Mouse (Mus musculus): ENCODE data around the gene Efcab11. TPM values are rescaled to one million over a fixed set of nuclear protein-coding genes. Genes with fewer than 3 reads are reported as not detected.
A peak's percentile ranks its signal among the peaks of the same experiment; 100 is the strongest.

Gene Efcab11
- polyA plus RNA-seq, 1 experiment from 2014 or later, result 6.4 TPM

DNA sequence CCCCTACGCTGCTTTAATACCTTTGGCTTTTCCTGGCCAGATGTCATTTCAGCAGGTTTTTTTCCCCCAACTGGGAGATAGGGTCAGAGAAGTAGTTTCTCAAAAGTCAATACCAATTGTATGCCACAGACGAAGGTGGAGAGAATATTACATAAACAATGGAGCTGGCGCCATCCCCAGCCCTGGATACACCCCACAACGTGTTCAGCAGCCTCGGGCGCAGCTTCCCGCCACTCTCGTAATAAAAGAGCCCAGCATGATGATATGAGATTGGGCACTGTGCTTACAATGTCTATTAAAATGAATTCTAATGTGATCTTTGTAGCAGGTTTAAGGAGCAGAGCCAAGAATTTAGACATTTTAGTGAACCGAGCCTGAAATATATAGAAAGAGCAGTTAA is 28.2 kb downstream of the Efcab11 start:
- H3K36me3 ChIP-seq (replicated peaks; ENCODE audit: control insufficient read depth, insufficient read depth), result no peaks in the 10 kb centered on the region
- no peak overlapping the region for H3K4me2 ChIP-seq (replicated peaks)
- H3K4me3 ChIP-seq (replicated peaks; ENCODE audit: low read length), result no peak overlapping the region
- ATAC-seq (ENCODE audit: low FRiP score), result no peak
- H3K27me3 ChIP-seq (ENCODE audit: control insufficient read depth, insufficient read depth, low read length), result no peaks in the 10 kb centered on the region
- H3K9me3 ChIP-seq (ENCODE audit: control insufficient read depth, low read length), result no peaks in the 10 kb centered on the region
- no peak for DNase-seq (ENCODE audit: low spot score)
- H3K9ac ChIP-seq, result no peak overlapping the region
- 35% methylated on average over 9 of the region's 9 CpGs for WGBS
- H3K27ac ChIP-seq, result no peak overlapping the region
- peaks cover 16% of the 10 kb centered on the region for H3K4me1 ChIP-seq (replicated peaks; ENCODE audit: control insufficient read depth, insufficient read depth, low read length)

DNA sequence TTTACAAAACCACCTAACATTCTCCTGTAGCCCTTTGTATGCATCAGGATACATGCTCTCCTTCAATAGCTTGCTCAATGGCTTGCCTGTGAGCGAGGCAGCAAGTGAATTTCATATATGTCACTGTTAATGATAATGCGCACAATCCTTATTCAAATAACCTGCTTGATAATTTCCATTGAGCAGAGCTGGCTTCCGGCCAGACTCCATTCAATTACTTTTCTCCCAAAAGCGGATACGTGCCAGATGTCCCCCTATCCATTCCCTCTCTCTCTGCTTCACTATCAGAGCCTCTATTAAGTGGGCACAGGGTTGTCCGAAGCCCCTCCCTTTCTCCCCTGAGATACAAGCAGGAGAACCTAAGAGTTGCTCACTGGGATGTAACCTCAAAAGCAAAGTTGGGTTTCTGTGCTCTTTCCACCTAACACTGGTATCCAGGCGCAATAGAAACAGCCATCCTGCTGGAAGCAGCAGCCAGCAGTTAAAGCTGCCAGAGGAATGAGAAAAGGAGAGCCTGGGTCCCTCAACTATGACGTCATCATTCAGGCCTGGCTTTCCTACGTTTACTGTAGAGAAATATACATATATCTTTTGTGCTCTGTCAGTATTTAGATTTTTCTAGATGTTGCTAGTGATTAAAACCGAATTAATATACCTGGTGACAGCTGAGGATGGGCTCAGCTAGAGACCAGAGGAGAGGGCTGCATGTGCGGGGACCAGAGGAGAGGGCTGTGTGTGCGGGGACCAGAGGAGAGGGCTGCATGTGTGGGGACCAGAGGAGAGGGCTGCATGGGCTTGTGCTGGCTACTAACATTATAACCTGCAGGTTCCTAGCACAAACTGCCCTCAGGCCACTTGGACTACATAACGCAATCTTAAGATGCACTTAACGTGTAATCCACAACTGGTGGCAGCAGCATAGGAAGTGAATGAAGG is 30.6 kb downstream of the Efcab11 start:
- H3K9me3 ChIP-seq (ENCODE audit: control insufficient read depth, low read length), result no peaks in the 10 kb centered on the region
- 53% methylated on average over 14 of the region's 14 CpGs for WGBS
- H3K4me3 ChIP-seq (replicated peaks; ENCODE audit: low read length), result no peak overlapping the region
- DNase-seq (ENCODE audit: low spot score) (peak; percentile 62), ATAC-seq (ENCODE audit: low FRiP score) (peak; percentile 57; the same call in 1 of the 2 replicates)
- H3K27ac ChIP-seq, result peak overlapping the region; percentile 47
- peaks cover 13% of the 10 kb centered on the region for H3K4me1 ChIP-seq (replicated peaks; ENCODE audit: control insufficient read depth, insufficient read depth, low read length)
- H3K9ac ChIP-seq, result 0 out of 2 replicates have a peak overlapping the region, but pooled peaks have one; percentile 18
- no peaks in the 10 kb centered on the region for H3K27me3 ChIP-seq (ENCODE audit: control insufficient read depth, insufficient read depth, low read length)
- H3K36me3 ChIP-seq (replicated peaks; ENCODE audit: control insufficient read depth, insufficient read depth), result no peaks in the 10 kb centered on the region
- H3K4me2 ChIP-seq (replicated peaks), result no peak overlapping the region; the same call in 1 of the 2 replicates

DNA sequence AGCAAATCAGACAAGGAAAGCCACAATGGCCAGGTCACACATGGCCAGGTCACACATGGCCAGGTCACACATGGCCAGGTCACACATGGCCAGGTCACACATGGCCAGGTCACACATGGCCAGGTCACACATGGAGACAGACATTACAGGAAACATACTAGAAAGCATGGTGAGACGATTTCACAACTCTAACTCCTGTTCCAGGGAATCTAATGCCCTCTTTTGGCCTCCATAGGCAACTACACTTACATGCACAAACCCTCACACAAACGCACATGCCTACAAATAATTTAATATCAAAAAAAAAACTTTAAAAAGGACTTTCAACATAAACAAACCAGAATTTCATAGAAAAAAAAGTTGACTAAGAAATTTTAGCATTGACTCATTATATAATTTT is 34.2 kb downstream of the Efcab11 start:
- H3K9ac ChIP-seq, result no peak overlapping the region
- no peaks in the 10 kb centered on the region for H3K36me3 ChIP-seq (replicated peaks; ENCODE audit: control insufficient read depth, insufficient read depth)
- peaks cover 13% of the 10 kb centered on the region for H3K4me1 ChIP-seq (replicated peaks; ENCODE audit: control insufficient read depth, insufficient read depth, low read length)
- DNase-seq (ENCODE audit: low spot score), result no peak
- H3K9me3 ChIP-seq (ENCODE audit: control insufficient read depth, low read length), result no peaks in the 10 kb centered on the region
- ATAC-seq (ENCODE audit: low FRiP score), result no peak
- H3K4me2 ChIP-seq (replicated peaks), result no peak overlapping the region
- no peak overlapping the region for H3K4me3 ChIP-seq (replicated peaks; ENCODE audit: low read length)
- H3K27ac ChIP-seq, result no peak overlapping the region
- 93% methylated on average over 2 of the region's 2 CpGs for WGBS
- no peaks in the 10 kb centered on the region for H3K27me3 ChIP-seq (ENCODE audit: control insufficient read depth, insufficient read depth, low read length)

DNA sequence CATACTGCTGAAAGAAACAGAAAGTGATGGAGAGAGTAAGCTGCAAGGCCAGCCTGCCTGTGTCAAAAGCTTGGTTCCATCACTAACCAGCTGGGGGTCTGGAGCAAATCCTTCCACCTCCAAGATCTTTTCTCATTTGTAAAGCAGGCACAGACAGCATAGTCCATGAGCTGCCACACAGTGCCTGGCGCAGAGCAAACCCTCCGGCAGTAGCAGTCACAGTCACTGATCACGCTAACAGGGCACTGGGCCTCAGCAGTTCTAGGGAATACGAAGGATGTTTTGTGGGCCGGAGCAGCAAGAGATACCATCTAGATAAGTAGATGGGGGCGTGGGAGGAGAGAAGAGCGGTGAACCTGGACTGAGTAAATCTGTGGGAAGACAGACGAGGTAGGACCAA is 39.3 kb downstream of the Efcab11 start:
- Histone ChIP-seq H3K36me3 (replicated peaks; ENCODE audit: control insufficient read depth, insufficient read depth) (no peaks in the 10 kb centered on the region), H3K4me3 (replicated peaks; ENCODE audit: low read length) (no peak overlapping the region), H3K27me3 (ENCODE audit: control insufficient read depth, insufficient read depth, low read length) (no peaks in the 10 kb centered on the region), H3K9me3 (ENCODE audit: control insufficient read depth, low read length) (no peaks in the 10 kb centered on the region), H3K4me2 (replicated peaks) (no peak overlapping the region), H3K4me1 (replicated peaks; ENCODE audit: control insufficient read depth, insufficient read depth, low read length) (no peaks in the 10 kb centered on the region), H3K9ac (no peak overlapping the region), H3K27ac (no peak overlapping the region)
- DNase-seq (ENCODE audit: low spot score), result no peak
- ATAC-seq (ENCODE audit: low FRiP score), result no peak
- 73% methylated on average over 8 of the region's 8 CpGs for WGBS

DNA sequence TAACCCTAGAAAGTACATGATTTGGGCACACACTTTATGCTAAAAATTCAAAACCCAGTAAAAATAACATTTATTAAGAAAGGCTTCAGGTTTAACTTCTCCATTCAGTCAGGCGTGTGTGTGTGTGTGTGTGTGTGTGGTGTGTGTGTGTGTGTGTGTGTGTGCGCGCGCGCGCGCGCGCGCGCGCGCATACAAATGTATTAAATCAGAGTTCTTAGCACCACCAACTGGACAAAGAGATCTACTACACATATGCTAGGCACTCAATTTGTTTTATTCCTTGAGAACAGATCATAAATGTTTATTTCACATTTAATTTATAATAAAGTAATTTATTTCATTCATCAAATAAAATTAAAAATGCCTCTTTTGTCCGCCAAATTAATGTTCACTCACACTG is 45.5 kb downstream of the Efcab11 start:
- Histone ChIP-seq H3K9me3 (ENCODE audit: control insufficient read depth, low read length) (no peaks in the 10 kb centered on the region), H3K27ac (no peak overlapping the region), H3K27me3 (ENCODE audit: control insufficient read depth, insufficient read depth, low read length) (no peaks in the 10 kb centered on the region), H3K4me2 (replicated peaks) (no peak overlapping the region), H3K36me3 (replicated peaks; ENCODE audit: control insufficient read depth, insufficient read depth) (no peaks in the 10 kb centered on the region), H3K4me1 (replicated peaks; ENCODE audit: control insufficient read depth, insufficient read depth, low read length) (peaks cover 15% of the 10 kb centered on the region), H3K9ac (no peak overlapping the region), H3K4me3 (replicated peaks; ENCODE audit: low read length) (no peak overlapping the region)
- ATAC-seq (ENCODE audit: low FRiP score) (no peak), DNase-seq (ENCODE audit: low spot score) (peak; percentile 63)
- 88% methylated on average over 14 of the region's 14 CpGs for WGBS

- no peak overlapping the region for H3K4me3 ChIP-seq (replicated peaks; ENCODE audit: low read length)
Observed at GRCm38 (mm10) chr12:99838109-99838508, 46.1 kb downstream of the Efcab11 start.

GRCm38 (mm10) chr12:99837528-99837927 is 46.7 kb downstream of the Efcab11 start:
- no peaks in the 10 kb centered on the region for H3K27me3 ChIP-seq (ENCODE audit: control insufficient read depth, insufficient read depth, low read length)
- ATAC-seq (ENCODE audit: low FRiP score), result no peak

More at GRCm38 (mm10) chr12:99838109-99838508, 46.1 kb downstream of the Efcab11 start:
- H3K36me3 ChIP-seq (replicated peaks; ENCODE audit: control insufficient read depth, insufficient read depth), result no peaks in the 10 kb centered on the region
- H3K27ac ChIP-seq, result no peak overlapping the region
- H3K4me2 ChIP-seq (replicated peaks), result no peak overlapping the region
- ATAC-seq (ENCODE audit: low FRiP score), result no peak
- H3K9ac ChIP-seq, result no peak overlapping the region
- WGBS, result 68% methylated on average over 11 of the region's 11 CpGs
- no peak for DNase-seq (ENCODE audit: low spot score)
- peaks cover 15% of the 10 kb centered on the region for H3K4me1 ChIP-seq (replicated peaks; ENCODE audit: control insufficient read depth, insufficient read depth, low read length)
- no peaks in the 10 kb centered on the region for H3K9me3 ChIP-seq (ENCODE audit: control insufficient read depth, low read length)
- H3K27me3 ChIP-seq (ENCODE audit: control insufficient read depth, insufficient read depth, low read length), result no peaks in the 10 kb centered on the region

DNA sequence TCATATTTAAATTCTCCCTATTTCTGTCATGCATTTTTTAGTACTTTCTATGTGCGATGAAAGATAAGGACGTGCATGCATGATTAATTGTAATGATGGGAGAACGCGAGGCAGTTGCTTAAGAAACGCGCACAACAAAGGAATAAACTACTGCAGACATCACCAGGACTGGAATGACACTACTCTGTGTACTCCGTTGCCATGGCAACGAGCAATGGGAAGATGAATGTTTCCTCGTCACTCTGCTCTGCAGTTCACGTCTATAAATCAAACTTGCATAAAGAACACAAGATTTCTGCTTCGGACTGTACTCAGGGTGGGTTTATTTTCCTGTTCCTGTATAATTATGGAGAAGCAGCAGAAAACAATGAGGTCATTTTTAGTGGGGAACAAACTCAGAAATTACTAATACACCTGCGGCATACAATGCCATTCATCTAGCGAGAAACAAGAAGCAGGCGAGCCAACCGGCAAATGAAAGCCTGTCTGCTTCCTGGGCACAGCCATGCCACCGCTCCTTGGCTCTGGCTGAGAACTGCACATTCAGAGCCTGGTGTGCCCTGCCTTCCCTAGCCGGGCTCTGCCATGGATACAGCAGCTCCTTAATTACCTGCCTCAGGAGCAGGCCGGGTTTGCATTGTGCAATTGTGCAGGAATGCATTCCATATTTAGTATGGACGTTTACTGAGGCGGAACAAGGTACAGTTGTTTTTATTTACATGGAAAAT is 47.7 kb downstream of the Efcab11 start:
- DNase-seq (ENCODE audit: low spot score) (peak; percentile 85), ATAC-seq (ENCODE audit: low FRiP score) (peak; percentile 75)
- no peaks in the 10 kb centered on the region for H3K36me3 ChIP-seq (replicated peaks; ENCODE audit: control insufficient read depth, insufficient read depth)
- no peaks in the 10 kb centered on the region for H3K9me3 ChIP-seq (ENCODE audit: control insufficient read depth, low read length)
- peaks cover 15% of the 10 kb centered on the region for H3K4me1 ChIP-seq (replicated peaks; ENCODE audit: control insufficient read depth, insufficient read depth, low read length)
- peak overlapping the region; percentile 82 for H3K27ac ChIP-seq
- H3K9ac ChIP-seq, result 0 out of 2 replicates have a peak overlapping the region, but pooled peaks have one; percentile 14
- 24% methylated on average over 20 of the region's 20 CpGs for WGBS
- H3K27me3 ChIP-seq (ENCODE audit: control insufficient read depth, insufficient read depth, low read length), result no peaks in the 10 kb centered on the region
- H3K4me3 ChIP-seq (replicated peaks; ENCODE audit: low read length), result no peak overlapping the region
- H3K4me2 ChIP-seq (replicated peaks), result peak overlapping the region; percentile 31

More at GRCm38 (mm10) chr12:99837528-99837927, 46.7 kb downstream of the Efcab11 start:
- WGBS, result 92% methylated on average over 5 of the region's 5 CpGs
- H3K9me3 ChIP-seq (ENCODE audit: control insufficient read depth, low read length), result no peaks in the 10 kb centered on the region
- no peak overlapping the region for H3K4me2 ChIP-seq (replicated peaks)
- no peak overlapping the region for H3K4me3 ChIP-seq (replicated peaks; ENCODE audit: low read length)
- H3K27ac ChIP-seq, result 0 out of 2 replicates have a peak overlapping the region, but pooled peaks have one; percentile 82
- H3K4me1 ChIP-seq (replicated peaks; ENCODE audit: control insufficient read depth, insufficient read depth, low read length), result peaks cover 15% of the 10 kb centered on the region
- H3K9ac ChIP-seq, result no peak overlapping the region
- no peaks in the 10 kb centered on the region for H3K36me3 ChIP-seq (replicated peaks; ENCODE audit: control insufficient read depth, insufficient read depth)
- no peak for DNase-seq (ENCODE audit: low spot score)

DNA sequence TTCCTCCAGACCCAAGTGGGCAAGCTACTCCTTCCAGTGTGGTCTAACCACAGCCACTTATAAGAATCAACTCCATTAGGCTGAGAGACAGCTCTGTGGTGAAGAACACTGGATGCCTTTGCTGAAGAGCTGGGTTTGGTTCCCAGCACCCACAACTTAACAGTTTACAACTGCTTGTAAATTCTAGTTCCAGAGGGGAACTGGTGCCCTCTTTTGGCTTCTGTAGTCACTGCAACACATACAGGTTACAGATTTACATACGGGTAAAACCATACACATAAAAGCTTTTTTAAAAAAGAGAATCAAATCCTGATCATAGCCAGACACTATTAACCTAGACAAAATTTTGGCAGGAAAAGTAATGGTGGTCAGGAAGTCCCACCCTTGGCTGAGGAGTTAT is 50.8 kb downstream of the Efcab11 start:
- H3K4me3 ChIP-seq (replicated peaks; ENCODE audit: low read length), result no peak overlapping the region
- no peaks in the 10 kb centered on the region for H3K27me3 ChIP-seq (ENCODE audit: control insufficient read depth, insufficient read depth, low read length)
- WGBS, result 94% methylated on average over 1 of the region's 1 CpGs
- peaks cover 15% of the 10 kb centered on the region for H3K4me1 ChIP-seq (replicated peaks; ENCODE audit: control insufficient read depth, insufficient read depth, low read length)
- no peaks in the 10 kb centered on the region for H3K36me3 ChIP-seq (replicated peaks; ENCODE audit: control insufficient read depth, insufficient read depth)
- no peak overlapping the region for H3K27ac ChIP-seq
- DNase-seq (ENCODE audit: low spot score) (no peak), ATAC-seq (ENCODE audit: low FRiP score) (no peak)
- H3K9ac ChIP-seq, result no peak overlapping the region
- no peak overlapping the region for H3K4me2 ChIP-seq (replicated peaks)
- H3K9me3 ChIP-seq (ENCODE audit: control insufficient read depth, low read length), result no peaks in the 10 kb centered on the region
